Mouse (Mus musculus) right cerebral cortex, postnatal 36 days (tissue): Measurements from ENCODE around the gene Mrpl2.

Experiments used
- DNase-seq, 2 experiments: peaks; one replicate each; pipeline ENCODE4 v3.0.0; 2022; ENCODE audit warnings: low spot score in 2 of 2, mixed read lengths in 1 of 2

The Mrpl2 gene

DNA sequence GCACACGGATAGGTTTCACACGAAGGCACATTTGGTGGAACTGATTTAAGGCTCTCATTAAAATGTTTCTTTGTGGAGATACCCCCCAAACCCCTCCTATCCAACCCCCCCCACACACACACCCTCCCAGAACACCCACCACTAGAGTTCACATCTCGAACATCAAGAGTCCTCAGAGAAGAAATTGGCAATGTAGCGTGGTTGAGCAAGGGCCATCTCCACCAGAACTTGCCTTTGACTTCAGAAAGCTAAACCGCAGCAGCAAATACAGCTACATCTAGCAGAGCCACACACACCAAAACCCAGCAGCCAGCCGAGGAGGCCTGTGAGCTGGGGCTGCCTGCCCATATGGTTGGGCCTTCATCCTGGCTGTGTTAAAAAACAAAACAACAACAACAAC, 18.6 kb upstream of the Mrpl2 start:
- DNase-seq, result no peak

DNA sequence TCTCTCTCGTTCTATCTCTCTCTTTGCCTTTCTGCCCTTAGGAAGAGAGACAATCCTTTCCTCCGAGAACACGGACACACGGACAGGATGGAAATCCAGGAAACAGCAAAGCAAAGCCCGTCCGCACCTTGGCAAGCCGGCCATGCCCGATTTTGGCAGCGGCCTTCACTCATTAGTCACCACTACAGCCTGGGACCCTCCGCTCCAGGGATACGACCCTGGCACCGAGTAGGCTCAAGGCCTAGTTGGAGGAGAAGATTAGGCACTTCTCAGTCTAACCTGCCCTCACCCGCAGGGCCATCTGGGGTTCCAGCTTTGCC, 17.6 kb upstream of the Mrpl2 start:
- no peak for DNase-seq

DNA sequence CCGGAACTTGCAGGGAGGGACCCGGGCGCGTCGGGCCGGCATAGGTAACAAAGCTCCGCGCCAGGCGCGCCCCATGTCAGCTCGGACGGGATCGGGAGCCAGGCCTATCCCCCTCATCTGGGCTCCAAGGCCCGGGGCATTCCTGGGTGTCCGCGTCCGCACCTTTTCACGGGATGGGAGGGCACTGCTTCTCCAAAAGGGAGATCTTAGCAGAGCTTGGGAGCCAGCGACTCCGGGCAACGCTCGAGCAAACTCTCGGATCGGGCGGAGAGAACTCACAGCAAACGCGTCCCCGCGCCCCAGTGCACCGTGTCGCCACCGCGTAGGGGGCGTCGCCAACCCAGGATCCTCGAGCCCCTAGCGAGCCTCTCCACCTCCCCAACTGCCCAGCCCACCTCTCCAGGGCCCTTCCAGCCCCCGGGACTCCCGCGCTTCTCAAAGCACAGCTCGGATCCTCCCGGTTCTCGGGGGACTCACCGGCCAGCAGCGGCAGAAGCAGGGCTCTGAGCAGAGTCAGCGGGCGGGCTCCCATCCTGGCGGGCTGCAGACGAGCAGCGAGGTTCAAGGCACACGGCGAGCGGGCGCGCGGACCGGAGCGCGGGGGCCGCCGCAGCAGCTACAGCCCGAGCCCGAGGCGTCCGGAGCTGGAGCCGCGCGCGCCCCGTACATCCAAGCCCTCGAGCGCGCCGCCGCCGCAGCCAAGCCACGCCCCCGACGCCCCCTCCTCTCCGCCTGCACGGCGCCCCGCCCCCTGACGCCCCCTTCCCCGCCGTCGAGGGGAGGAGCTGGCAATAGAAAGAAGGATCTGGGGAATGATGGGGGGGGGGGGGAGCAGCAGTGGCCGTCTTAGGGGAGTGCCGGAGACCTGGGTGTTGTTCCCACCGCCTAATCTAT, 17.0 kb upstream of the Mrpl2 start, which contains the start of gene Ptk7:
Gene Ptk7 (minus strand): TSS at position 714 of the 894 bp plus-strand sequence.
- peak; percentile 38 to 61 for DNase-seq

DNA sequence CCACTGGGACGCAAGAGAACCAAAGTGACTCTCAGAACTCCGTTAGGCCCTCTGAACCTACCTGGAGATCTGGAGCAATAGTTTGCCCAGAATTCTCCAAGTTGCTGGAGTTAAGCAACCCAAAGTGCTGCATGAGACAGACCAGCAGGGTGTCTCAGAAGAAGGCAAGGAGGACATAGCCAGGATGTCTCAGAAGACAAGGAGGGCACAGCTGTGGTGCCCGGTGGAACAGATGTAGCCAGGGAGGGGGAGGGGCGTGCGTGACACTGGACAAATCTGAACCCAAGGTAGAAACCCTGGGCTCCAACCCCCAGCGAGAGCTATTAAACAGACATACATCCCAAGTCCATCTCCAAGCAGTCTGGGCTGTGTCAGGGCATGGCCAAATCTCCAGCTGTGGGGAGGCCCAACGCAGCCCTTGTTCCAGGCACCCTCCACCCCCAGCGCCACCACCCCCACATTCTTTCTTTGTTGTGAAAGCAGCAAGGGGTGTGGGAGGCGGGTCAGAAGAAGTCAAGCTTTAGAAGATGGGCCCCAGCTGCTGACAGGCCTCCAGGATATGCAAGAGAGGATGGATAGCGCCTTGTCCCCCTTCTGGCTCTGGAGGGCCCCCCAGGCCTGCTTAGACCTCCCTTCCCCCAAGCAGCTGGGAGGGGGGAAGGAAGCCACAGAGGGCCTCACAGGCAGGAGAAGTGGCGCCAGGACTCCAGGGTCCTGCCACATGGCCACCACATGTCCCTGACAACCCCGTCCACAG, 16.2 kb upstream of the Mrpl2 start:
- DNase-seq, result no peak

DNA sequence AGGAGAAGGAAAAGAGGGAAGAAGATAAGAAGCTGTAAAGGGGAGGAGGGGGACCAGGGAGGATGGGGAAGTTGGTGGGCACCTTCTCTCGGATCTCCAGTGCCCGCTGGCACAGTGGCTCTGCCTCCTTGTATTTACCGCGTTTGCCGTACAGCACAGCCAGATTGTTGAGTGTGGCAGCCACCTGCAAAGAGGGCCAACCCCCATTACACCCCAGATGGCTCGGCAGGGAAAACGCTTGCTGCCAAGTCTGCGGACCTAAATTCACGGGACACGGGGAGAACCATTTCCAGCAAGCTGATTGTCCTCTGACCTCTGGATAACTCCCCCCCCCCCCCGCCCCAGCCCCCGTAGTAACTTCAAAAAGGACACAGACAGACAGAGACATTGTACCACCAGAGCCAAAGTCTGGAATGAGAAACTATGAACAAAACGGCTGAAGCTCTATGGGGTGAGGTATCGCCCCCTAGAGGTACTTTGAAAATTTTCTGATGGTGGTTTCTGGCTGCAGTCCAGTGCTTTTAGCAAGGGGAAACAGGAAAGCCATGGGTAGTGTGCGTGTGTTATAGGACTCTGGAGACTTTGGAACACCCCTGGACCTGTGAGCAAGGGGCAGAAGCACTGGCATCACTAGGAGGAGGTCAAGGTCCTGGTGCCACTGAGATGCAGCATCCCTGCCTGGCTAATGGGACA, 9.1 kb upstream of the Mrpl2 start:
- no peak for DNase-seq

DNA sequence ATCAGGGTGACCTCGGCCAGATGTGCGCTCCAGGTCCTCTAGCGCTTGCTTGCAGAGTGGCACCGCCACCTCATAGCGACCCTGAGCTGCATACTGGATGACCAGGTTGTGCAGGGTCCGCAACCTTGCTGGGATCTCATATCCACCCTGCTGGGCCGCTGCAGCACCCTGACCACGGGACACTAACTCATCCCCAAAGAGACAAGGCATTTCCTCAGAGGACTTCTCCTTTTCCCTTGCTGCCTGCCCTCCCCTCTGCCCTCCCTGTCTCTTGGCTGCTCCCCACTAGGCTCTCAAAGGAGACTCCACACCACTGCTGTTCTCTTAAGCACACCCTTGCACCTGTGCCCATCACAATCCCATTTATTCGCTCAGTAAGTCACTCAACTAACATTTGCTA, 6.1 kb upstream of the Mrpl2 start:
- no peak for DNase-seq

DNA sequence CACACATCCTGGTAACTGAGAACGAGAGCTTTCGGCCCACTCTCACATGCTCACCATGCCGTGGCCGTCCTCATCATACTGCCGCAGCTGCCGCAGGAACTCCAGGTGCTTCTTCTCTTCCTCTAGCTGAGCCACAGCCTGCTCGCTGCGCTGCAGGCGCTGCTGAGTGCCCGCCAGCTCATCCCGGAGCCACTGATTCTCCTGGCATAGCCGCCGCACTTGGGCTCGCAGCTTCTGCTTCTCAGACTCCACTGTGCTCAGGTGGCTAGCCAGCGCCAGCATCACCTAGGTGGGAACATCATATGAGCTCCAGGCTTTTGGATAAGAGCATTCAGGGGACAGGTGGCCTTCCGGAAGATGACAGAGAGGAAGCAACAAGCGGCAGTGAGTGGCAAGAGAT, 4.0 kb upstream of the Mrpl2 start:
- DNase-seq, result no peak

DNA sequence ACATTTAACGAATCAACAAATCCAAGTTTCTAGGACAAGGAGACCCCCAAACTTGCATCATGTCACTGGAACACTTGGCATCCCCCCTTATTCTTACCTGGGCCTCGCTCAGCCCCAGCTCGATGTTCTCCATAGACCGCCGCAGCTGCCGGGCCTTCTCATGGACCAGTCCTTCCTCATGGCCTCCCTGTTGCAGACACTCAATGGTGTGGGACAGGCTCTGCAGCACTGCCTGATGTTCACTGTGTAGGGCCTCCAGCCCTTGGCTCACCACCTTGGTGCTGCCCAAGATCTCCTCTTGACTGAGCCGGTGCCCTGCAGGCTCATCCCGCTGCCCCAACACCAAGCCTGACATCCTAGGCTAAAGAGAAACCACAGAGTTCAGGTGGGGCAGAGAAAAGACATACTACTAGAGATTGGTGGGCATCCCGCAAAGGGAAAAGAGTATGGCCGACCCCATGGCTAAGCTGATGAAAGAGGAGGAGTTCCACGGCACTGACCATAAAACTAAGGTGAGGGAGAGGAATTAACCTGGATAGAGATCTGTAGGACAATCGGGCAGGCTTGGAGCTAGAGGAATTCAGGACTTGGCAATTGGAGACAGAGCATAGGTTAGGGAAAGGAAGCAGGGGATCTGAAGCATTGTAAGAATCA, 1.8 kb upstream of the Mrpl2 start:
- DNase-seq, result no peak

DNA sequence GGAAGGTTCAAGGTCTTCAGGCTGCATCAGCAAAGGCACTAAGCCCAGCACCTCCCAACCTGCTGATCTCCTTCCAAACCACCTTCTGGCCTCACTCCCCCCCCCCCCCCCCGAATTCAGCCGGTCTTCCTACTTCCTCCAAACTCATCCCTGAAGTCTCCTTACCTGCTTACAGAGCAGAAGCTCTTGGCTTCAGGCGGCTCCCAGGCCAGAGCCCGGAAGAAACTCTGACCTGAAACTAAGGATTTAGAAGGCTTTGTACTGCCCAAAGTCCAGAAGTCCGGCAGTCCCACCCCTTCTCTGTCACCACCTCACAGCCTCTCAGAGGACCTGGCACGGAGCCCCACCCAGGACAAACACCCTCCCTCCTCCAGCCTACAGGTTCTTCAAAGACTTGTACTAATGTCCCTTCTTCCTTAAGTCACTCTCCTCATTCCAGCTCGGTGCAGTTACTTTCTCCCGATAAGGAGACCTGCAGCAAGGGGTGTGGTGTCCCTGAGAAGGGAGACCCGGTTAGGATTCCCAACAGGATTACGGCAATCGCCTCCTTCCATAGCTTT, 1.0 kb upstream of the Mrpl2 start:
- no peak for DNase-seq

DNA sequence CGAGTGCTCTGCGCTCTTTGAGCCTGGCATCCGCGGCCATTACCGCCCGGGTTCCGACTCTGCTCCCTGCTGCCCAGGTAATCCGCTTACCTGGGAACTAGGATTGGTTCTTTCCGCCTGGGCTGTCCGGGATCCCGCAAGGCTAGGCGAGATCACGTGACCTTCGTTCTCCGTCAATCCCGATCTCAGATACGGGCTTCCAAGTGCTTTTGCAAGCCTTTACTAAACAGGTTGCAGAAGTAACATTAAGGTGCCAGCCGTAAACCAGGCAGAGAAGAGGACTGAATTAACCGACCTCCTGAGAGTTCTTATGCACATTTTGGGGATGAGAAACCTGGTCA, 263 bp downstream of the Mrpl2 start:
- DNase-seq, result no peak

DNA sequence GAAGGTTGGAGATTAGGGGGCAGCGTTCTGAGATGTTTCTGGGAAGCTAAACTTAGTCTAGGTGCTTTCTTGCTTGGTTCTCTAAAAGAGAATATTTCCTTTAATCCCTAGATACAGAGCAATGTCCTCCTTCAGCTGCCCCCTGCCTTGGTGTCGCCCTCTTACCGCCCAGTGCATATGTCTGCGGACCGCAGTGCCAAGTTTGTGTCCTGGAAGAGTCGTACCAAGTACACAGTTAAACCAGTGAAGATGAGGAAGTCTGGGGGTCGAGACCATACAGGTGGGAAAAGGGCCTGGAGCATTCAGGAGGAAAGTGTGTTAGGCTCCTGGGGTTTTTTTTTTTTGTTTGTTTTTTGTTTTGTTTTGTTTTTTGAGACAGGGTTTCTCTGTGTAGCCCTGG, 1.2 kb downstream of the Mrpl2 start:
- DNase-seq, result no peak

DNA sequence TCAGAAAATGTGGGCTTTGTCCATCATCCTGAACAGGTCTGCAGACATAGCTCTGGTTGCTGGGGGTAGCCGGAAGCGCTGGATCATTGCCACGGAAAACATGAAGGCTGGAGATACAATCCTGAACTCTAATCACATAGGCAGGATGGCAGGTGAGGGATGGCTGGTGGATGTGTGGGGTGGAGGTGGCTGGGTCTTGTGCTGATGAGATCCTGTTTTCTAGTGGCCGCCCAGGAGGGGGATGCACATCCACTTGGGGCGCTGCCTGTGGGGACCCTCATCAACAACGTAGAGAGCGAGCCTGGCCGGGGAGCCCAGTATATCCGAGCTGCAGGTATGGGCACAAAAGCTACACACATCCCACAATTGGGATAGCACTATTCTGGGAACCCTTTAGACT, 2.4 kb downstream of the Mrpl2 start:
- no peak for DNase-seq

DNA sequence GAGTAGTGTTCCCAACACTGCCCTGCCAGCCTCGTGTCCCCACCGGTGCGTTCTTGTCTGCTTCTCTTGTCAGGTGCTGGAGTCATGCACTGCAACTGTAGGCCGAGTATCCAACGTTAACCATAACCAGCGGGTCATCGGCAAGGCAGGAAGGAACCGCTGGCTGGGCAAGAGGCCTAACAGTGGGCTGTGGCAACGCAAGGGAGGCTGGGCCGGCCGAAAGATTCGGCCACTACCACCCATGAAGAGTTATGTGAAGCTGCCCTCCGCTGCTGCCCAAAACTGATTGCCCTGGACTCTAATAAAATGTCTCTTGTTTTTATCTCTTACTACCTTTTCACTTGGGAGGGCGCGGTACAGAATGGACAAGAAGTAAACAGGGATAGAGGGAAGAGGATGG, 3.8 kb downstream of the Mrpl2 start:
- DNase-seq, result no peak

DNA sequence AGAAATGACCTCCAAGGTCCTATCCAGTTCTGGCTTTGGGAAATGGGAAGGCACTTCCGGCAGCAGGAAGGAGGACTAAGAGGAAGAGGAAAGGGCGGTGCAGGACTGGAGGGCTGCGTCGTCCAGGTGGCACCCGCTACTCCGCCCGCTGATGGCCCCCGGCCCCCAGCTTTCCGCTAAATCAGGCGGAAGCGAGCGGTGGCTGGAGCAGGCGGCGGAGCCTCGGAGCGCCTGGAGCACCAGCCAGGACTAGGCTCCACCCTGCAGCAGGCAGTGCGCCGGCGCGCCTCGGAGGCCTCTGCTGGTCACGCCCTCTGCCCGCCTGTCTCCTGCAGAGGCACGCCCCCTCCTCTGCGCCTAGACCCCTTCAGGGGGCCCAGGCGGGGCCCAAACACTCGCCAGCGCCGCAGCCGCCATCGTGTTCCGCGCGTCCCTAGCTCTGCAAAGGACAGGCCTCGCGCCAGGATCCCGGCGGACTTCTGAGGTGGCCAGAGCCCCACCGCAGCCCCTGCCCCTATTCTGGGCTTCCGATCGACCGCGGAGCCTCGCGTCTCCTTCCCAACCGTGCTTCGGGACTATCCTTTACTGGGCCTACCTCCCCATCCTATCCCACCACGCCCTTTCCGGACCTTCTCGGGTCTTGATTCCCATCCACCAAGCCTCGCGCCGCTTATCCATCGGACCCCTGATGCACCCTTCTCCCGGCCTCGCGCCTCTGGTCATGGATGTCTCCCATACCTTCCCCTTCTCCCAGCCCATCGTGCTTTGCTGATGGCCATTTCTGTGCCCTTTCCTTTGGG, 4.4 kb downstream of the Mrpl2 start, which contains the start of gene Cul7:
Gene Cul7 (plus strand): TSS at position 106 of the 800 bp plus-strand sequence.
- DNase-seq, result peak; percentile 90 to 91

DNA sequence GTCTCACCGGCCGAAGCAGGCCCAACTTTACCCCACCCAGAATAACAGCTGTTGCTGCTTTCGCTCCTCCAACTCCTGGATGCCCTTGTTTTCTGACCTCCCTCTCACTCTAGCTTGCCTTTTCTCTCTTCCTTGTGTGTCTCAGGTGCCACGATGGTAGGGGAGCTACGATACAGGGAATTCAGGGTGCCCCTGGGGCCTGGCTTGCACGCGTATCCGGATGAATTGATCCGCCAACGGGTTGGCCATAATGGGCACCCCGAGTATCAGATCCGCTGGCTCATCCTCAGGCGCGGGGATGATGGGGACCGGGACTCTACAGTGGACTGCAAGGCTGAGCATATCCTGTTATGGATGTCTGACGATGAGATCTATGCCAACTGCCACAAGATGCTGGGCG, 5.3 kb downstream of the Mrpl2 start:
- no peak for DNase-seq

DNA sequence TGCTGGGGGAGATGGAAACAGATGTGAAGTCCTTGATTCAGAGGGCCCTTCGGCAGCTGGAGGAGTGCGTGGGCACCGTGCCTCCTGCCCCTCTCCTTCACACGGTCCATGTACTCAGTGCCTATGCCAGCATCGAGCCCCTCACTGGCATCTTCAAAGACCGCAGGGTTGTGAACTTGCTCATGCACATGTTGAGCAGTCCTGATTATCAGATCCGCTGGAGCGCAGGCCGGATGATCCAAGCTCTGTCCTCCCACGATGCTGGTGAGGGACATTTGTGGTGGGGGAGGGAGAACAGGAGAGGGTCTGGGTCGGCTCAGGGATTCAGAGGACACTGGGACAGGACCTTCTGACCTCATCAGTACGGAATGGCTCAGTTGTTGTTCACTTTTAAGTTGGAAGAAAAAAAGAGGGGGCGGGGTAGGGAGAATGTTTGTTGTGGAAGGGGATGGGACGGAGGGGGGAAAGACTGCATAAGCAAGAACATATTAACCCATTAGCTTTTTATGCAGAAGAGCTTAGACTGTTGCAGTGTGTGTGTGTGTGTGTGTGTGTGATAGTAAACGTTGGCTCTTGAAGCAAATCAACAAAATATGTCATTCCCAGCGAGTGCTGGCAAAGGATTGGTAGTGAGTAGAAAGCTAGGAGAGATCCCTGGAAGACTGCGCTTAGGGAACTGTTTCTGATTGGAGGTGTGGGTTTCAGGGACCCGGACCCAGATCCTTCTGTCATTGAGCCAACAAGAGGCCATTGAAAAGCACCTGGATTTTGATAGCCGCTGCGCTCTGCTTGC, 5.9 kb downstream of the Mrpl2 start:
- DNase-seq, result no peak

DNA sequence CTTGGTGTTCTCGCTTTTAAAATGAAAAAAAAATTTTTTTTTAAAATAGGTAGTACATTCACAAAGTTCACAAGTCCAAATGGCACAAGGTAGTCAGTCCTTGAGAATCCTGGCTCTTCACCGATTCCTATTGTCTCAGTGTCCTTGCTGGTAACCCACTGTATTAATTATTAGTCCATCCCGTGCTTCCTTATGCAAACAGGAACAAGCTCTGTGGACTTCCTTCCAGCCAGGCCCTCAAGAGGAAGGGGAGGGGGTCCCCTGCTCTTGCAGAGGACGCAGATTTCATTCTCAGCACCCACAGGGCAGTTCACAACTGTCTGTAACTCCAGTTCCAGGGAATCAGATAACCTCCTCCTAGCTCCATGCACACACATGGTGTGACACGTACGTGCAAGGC, 10.0 kb downstream of the Mrpl2 start:
- no peak for DNase-seq

DNA sequence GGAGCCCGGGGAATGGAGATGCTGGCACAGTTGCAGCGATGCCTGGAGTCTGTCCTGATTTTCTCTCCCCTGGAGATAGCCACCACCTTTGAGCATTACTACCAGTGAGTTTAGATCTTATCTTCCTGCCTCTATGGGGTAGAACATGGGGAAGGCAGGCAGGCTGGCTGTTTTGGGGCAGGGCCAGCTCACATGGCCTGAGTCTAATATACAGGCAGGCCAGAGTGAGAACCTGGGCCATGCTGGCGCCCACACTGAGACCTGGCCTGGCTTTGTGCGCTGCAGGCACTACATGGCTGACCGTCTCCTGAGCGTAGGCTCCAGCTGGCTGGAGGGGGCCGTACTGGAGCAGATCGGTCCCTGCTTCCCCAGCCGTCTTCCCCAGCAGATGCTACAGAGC, 15.3 kb downstream of the Mrpl2 start:
- no peak for DNase-seq

DNA sequence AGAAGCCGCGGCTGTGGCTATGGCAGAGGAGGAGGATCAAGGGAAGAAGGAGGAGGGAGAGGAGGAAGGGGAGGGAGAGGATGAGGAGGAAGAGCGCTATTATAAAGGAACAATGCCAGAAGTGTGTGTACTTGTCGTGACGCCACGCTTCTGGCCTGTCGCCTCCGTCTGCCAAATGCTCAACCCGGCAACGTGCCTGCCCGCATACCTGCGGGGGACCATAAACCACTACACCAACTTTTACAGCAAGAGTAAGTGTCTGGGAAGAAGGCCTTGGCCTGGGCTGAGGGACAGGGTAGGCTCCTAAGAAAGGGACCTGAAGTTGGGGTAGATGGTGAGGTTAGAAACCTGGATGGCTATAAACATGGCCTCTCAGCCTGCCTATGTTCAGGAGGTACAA, 16.0 kb downstream of the Mrpl2 start:
- DNase-seq, result no peak

DNA sequence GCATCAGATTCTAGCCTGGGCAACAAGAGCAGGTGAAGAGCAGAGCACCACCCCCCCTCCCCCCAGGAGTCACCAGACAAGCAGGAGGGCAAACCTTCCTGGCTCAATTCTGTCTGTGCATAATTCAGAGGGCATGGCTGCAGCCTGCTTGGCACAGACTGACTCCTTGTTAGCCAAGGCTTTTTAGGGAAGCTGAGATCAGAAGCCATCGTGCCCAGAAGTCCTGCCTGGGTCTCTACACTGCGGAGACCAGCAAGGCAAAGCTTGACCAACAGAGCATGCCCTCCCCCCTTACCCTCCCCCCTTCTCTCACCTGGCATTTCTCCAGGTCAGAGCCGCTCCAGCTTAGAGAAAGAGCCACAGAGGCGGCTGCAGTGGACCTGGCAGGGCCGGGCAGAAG, 16.7 kb downstream of the Mrpl2 start:
- DNase-seq, result no peak
